Mouse (Mus musculus): ENCODE results near the gene Myl3. TPM values are rescaled to one million over a fixed set of nuclear protein-coding genes. Genes with fewer than 3 reads are reported as not detected.
A peak's percentile ranks its signal among the peaks of the same experiment; 100 is the strongest.

Gene Myl3
- polyA plus RNA-seq (2015; fragmentation: Nextera tagmentation; extraction: Ambion mirVana), result 0.16 TPM in 1 of 2 replicates, not detected in the other

DNA sequence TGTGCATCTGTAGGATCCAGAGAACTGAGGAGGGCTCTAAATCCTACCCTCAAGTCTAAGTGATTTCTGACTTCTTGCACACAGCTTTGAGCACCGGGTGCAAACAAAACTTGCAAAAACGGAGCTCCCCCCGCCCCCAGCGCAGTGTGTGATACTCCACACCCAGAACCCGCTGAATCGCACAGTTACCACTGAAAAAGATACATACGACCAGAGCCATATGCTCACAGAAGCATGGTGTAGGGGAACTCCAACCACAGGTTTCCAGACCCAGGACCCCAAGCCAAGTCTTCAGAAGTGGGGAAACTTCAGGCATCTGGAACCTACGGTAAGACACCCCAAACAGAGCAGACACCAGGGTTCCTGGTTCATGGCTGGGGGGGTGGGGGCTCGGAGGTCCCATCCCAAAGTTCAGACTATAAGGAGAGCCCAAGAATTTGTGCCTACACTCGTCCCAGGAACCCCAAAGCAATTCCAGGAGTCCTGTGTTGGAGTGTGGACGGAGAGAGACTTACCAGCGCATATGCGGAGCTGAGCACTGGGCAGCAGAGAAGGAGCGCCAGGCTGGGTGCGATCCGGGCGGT lies at the start of gene Myl3:
Myl3 (plus strand) TSS at position 151 of the 584 bp plus-strand sequence.
- TF ChIP-seq CTCF (IDR thresholded peaks at IDR 0.05; ENCODE audit: low read depth), result no peak
- H3K36me3 ChIP-seq (ENCODE audit: control insufficient read depth, insufficient read depth), result no peaks in the 10 kb centered on the region
- ATAC-seq, result no peak
- peak within 1 kb of the TSS; percentile 60 for H3K9ac ChIP-seq (ENCODE audit: low read depth, low read length)
- peak within 1 kb of the TSS; percentile 65 for H3K4me3 ChIP-seq (ENCODE audit: low read depth, low read length)
- H3K4me2 ChIP-seq (replicated peaks; ENCODE audit: low read depth), result peak within 1 kb of the TSS; percentile 83
- no peaks in the 10 kb centered on the region for H3K4me1 ChIP-seq (replicated peaks; ENCODE audit: control insufficient read depth, insufficient read depth, low read length)
- H3K9me3 ChIP-seq (ENCODE audit: control insufficient read depth), result no peaks in the 10 kb centered on the region
- WGBS, result 9% methylated on average over 17 of the region's 17 CpGs
- H3K27me3 ChIP-seq (replicated peaks; ENCODE audit: control insufficient read depth, insufficient read depth, low read length), result peaks cover 58% of the 10 kb centered on the region
- peak within 1 kb of the TSS; percentile 60; the same call in 1 of the 2 replicates for H3K27ac ChIP-seq (ENCODE audit: low read depth, low read length)

DNA sequence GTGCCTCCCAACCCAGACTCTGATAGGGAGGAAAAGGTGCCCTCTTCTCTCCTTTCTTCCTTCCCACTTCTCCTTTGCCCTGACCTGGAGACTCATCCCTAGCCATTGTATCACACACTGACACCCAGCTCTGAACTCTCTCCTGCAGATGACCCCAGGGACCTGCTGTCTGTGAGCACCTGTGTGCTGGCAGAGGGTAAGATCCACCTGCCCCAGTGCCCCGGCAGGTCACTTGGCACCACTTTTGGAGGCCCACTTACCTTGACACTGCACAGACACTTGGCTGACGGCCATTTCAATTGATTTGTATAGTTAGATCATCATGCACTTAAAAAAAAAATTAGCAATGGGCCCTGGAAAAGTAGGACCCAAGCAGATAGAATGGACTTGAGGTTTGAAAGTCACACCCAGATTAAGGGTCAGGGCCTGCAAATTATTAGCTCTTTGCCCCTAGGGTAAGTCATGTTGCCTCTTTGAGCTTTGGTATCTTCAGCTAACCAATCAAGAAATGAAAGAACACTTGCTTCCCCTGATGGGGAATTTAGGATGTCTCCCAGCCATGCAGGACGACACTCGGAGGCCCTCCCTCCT lies 46.4 kb upstream of the Myl3 start:
- Histone ChIP-seq H3K27ac (ENCODE audit: low read depth, low read length) (no peak overlapping the region), H3K9me3 (ENCODE audit: control insufficient read depth) (no peaks in the 10 kb centered on the region), H3K27me3 (replicated peaks; ENCODE audit: control insufficient read depth, insufficient read depth, low read length) (no peaks in the 10 kb centered on the region), H3K4me3 (ENCODE audit: low read depth, low read length) (no peak overlapping the region), H3K36me3 (ENCODE audit: control insufficient read depth, insufficient read depth) (peaks cover 21% of the 10 kb centered on the region), H3K9ac (ENCODE audit: low read depth, low read length) (no peak overlapping the region), H3K4me2 (replicated peaks; ENCODE audit: low read depth) (no peak overlapping the region), H3K4me1 (replicated peaks; ENCODE audit: control insufficient read depth, insufficient read depth, low read length) (0 out of 2 replicates have a peak, but pooled peaks cover 4% of the 10 kb centered on the region)
- no peak for TF ChIP-seq CTCF (IDR thresholded peaks at IDR 0.05; ENCODE audit: low read depth)
- WGBS, result 69% methylated on average over 4 of the region's 4 CpGs
- no peak for ATAC-seq

DNA sequence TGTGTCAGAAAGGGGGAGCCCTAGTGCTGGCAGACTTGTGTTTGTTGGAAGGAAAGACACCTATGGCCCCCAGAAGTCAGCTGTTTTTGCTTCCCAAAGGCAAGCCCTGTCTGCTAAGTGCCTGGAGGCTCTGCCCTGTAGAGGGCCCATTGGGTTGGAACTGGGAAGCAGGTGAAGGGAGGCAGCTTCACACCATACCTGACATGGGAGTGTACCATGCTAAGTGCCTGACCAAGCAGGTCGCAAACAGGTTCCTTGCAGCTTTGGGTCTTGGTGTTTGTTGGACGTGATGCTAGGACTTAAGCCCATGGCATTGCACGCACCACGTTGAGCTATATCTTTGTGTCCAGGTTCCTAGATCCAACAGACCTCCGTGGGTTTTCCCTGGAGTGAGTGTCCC lies 45.2 kb upstream of the Myl3 start:
- H3K4me3 ChIP-seq (ENCODE audit: low read depth, low read length), result no peak overlapping the region
- H3K27ac ChIP-seq (ENCODE audit: low read depth, low read length), result no peak overlapping the region
- 0 out of 2 replicates have a peak, but pooled peaks cover 7% of the 10 kb centered on the region for H3K4me1 ChIP-seq (replicated peaks; ENCODE audit: control insufficient read depth, insufficient read depth, low read length)
- ATAC-seq, result no peak
- H3K9ac ChIP-seq (ENCODE audit: low read depth, low read length), result no peak overlapping the region
- no peak for TF ChIP-seq CTCF (IDR thresholded peaks at IDR 0.05; ENCODE audit: low read depth)
- H3K4me2 ChIP-seq (replicated peaks; ENCODE audit: low read depth), result no peak overlapping the region
- no peaks in the 10 kb centered on the region for H3K9me3 ChIP-seq (ENCODE audit: control insufficient read depth)
- 91% methylated on average over 5 of the region's 5 CpGs for WGBS
- no peaks in the 10 kb centered on the region for H3K27me3 ChIP-seq (replicated peaks; ENCODE audit: control insufficient read depth, insufficient read depth, low read length)
- peaks cover 21% of the 10 kb centered on the region for H3K36me3 ChIP-seq (ENCODE audit: control insufficient read depth, insufficient read depth)

DNA sequence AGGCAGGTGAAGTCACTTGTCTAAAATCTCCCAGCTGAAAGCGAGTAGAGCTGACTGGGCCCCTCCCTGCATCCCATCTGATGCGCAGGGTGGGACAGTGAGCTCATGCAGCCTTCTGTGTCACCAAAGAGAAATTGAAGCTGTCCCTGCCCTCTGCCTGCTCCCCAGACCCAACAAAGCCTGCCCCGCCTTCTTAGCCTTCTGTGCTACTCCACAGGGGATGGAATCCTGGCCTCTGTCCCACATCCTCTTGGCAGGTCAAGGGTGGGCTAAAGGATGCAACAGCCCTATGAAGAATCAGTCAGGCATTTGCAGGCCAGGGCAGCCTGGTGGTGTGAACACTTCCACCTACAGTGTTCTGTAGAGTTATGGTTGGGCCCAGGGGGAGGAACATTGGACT lies 44.2 kb upstream of the Myl3 start:
- no peak for TF ChIP-seq CTCF (IDR thresholded peaks at IDR 0.05; ENCODE audit: low read depth)
- Histone ChIP-seq H3K4me2 (replicated peaks; ENCODE audit: low read depth) (no peak overlapping the region), H3K27ac (ENCODE audit: low read depth, low read length) (no peak overlapping the region), H3K36me3 (ENCODE audit: control insufficient read depth, insufficient read depth) (peaks cover 21% of the 10 kb centered on the region), H3K9me3 (ENCODE audit: control insufficient read depth) (no peaks in the 10 kb centered on the region), H3K9ac (ENCODE audit: low read depth, low read length) (no peak overlapping the region), H3K4me3 (ENCODE audit: low read depth, low read length) (no peak overlapping the region), H3K4me1 (replicated peaks; ENCODE audit: control insufficient read depth, insufficient read depth, low read length) (peaks cover 7% of the 10 kb centered on the region; the same call in 1 of the 2 replicates), H3K27me3 (replicated peaks; ENCODE audit: control insufficient read depth, insufficient read depth, low read length) (no peaks in the 10 kb centered on the region)
- 73% methylated on average over 3 of the region's 3 CpGs for WGBS
- ATAC-seq, result no peak

DNA sequence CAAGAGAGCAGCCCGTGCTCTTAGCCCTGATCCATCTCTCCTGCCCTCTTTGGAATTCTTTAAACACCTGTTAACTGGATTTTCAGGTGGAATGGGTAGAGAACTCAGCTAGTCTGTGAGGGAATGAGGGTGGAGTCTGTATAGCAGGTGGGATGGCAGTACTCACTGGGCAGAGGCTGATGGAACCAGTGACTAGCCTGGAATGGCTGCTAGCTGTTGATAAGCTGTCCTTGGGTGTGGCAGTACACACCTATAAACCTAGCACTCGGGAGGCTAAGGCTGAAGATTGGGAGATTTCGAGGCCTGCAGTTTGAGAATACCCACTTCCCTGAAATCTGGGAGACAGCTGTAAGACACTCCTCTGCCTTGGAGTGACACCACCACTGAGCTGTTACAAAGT lies 42.1 kb upstream of the Myl3 start:
- Histone ChIP-seq H3K9ac (ENCODE audit: low read depth, low read length) (no peak overlapping the region), H3K27ac (ENCODE audit: low read depth, low read length) (no peak overlapping the region), H3K4me2 (replicated peaks; ENCODE audit: low read depth) (no peak overlapping the region), H3K9me3 (ENCODE audit: control insufficient read depth) (no peaks in the 10 kb centered on the region), H3K27me3 (replicated peaks; ENCODE audit: control insufficient read depth, insufficient read depth, low read length) (no peaks in the 10 kb centered on the region), H3K4me1 (replicated peaks; ENCODE audit: control insufficient read depth, insufficient read depth, low read length) (peaks cover 10% of the 10 kb centered on the region; the same call in 1 of the 2 replicates), H3K36me3 (ENCODE audit: control insufficient read depth, insufficient read depth) (peaks cover 14% of the 10 kb centered on the region), H3K4me3 (ENCODE audit: low read depth, low read length) (no peak overlapping the region)
- peak; percentile 47 for ATAC-seq
- TF ChIP-seq CTCF (IDR thresholded peaks at IDR 0.05; ENCODE audit: low read depth), result no peak
- WGBS, result 35% methylated on average over 3 of the region's 3 CpGs

DNA sequence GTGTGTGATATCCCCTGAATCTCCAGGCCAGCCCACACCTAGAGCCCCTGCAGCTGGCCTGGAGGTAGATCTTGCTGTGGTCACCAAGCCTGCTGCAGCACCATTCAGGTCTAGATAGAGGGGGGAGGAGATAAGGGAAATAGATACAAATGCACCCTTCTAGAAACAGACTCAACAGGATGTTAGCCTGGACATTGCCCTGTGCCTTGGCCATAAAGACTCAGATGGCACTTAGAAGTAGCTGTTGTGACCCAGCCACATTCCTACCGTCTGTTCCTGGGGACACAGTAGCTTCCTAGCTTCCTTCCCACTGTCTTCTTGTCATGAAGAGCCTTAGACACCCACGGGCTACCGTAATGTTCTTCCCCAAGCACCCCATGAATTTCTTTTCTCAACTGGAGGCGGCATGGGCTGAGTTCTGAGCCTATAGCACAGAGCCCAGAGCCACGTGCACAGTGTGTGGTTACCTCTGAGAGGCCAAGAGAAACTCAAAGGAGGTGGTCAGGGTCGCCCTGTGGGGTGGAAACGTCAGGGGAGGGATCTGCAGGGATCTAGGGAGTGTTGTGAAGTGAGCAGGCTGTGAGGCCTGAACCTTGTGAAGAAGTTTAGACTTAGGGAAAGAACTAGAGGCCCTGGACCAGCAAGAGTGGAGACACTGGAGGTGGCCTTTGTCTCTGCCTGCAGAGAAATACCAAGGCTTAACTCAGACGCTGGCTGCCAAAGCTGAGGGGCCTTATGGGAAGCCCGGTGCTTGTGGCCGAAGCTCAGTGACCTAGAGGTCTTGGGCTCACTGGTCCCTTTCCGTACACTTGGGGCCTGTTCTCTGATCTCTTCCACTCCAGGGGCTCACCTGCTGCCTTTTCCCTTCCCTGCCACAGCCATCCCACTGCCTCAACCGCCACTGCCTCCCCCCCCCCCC lies 40.3 kb upstream of the Myl3 start:
- Histone ChIP-seq H3K4me1 (replicated peaks; ENCODE audit: control insufficient read depth, insufficient read depth, low read length) (peaks cover 10% of the 10 kb centered on the region; the same call in 1 of the 2 replicates), H3K9me3 (ENCODE audit: control insufficient read depth) (no peaks in the 10 kb centered on the region), H3K4me3 (ENCODE audit: low read depth, low read length) (no peak overlapping the region), H3K9ac (ENCODE audit: low read depth, low read length) (no peak overlapping the region), H3K27ac (ENCODE audit: low read depth, low read length) (peak overlapping the region; percentile 28; the same call in 1 of the 2 replicates), H3K36me3 (ENCODE audit: control insufficient read depth, insufficient read depth) (no peaks in the 10 kb centered on the region; the same call in 1 of the 2 replicates), H3K4me2 (replicated peaks; ENCODE audit: low read depth) (no peak overlapping the region), H3K27me3 (replicated peaks; ENCODE audit: control insufficient read depth, insufficient read depth, low read length) (no peaks in the 10 kb centered on the region)
- no peak for TF ChIP-seq CTCF (IDR thresholded peaks at IDR 0.05; ENCODE audit: low read depth)
- 70% methylated on average over 12 of the region's 12 CpGs for WGBS
- peak; percentile 66 for ATAC-seq
